Mouse (Mus musculus) heart, embryonic 11.5 days (tissue): Measurements from ENCODE around the gene Dicer1. TPM values are rescaled to one million over a fixed set of nuclear protein-coding genes. Genes with fewer than 3 reads are reported as not detected.

Experiments
- ATAC-seq: fragments of 200-750 bp; cut with Nextera tagmentation; replicated peaks from 2 replicates; pipeline ENCODE4 v1.8.0; 2017; ENCODE audit warnings: moderate library complexity; ENCODE audit not compliant: insufficient number of reproducible peaks, low FRiP score, low TSS enrichment
- H3K27ac ChIP-seq: fragments of 300-500 bp; sonication (generic); 2 replicates; pipeline ENCODE4 v1.5.1; 2014; ENCODE audit warnings: mild to moderate bottlenecking, low read depth, low read length
- H3K27me3 ChIP-seq: fragments of 300-500 bp; sonication (generic); 2 replicates; pipeline ENCODE4 v1.6.1; 2014; ENCODE audit warnings: mild to moderate bottlenecking, low read length, mixed read lengths; ENCODE audit not compliant: control insufficient read depth, insufficient read depth
- H3K36me3 ChIP-seq: fragments of 300-500 bp; sonication (generic); 2 replicates; pipeline ENCODE4 v1.6.1; 2014; ENCODE audit warnings: mild to moderate bottlenecking, low read length, moderate library complexity, mixed read lengths; ENCODE audit not compliant: control insufficient read depth, insufficient read depth
- H3K4me1 ChIP-seq: fragments of 300-500 bp; sonication (generic); 2 replicates; pipeline ENCODE4 v1.6.1; 2014; ENCODE audit warnings: low read length; ENCODE audit not compliant: control insufficient read depth, insufficient read depth
- H3K4me2 ChIP-seq: fragments of 300-500 bp; sonication (generic); 2 replicates; pipeline ENCODE4 v1.6.1; 2014; ENCODE audit warnings: mild to moderate bottlenecking, moderate library complexity
- H3K4me3 ChIP-seq: fragments of 300-500 bp; sonication (generic); 2 replicates; pipeline ENCODE4 v1.5.1; 2014; ENCODE audit warnings: low read depth, low read length
- H3K9ac ChIP-seq: fragments of 300-500 bp; sonication (generic); 2 replicates; pipeline ENCODE4 v1.6.1; 2014; ENCODE audit warnings: mild to moderate bottlenecking, low read depth, low read length, moderate library complexity
- H3K9me3 ChIP-seq: fragments of 300-500 bp; sonication (generic); replicated peaks from 2 replicates; pipeline ENCODE4 v1.6.1; 2016; ENCODE audit warnings: low read length; ENCODE audit not compliant: control insufficient read depth
- WGBS: fragments of 180-500 bp; shearing (Covaris S2); extraction: QIAGEN DNeasy Blood & Tissue Kit; methylation state at CpG from one replicate; pipeline ENCODE4 v1.1.7; 2014; ENCODE audit not compliant: insufficient replicate concordance; 5-methylcytosine and 5-hydroxymethylcytosine counted together
- polyA plus RNA-seq: library from polyadenylated mRNA; unstranded; fragments of >200 nt; fragmentation: Nextera tagmentation; extraction: Ambion mirVana; gene quantifications from 2 replicates; pipeline ENCODE4 v1.2.1, GENCODE M21; 2014

Gene Dicer1
- polyA plus RNA-seq, 1 experiment from 2014 or later = 28.8 TPM

GRCm38 (mm10) chr12:104678462-104678861 lies 73.3 kb downstream of the Dicer1 start:
- Histone ChIP-seq H3K9me3 (no peaks in the 10 kb centered on the region; the same call in 1 of the 2 replicates), H3K36me3 (no peaks in the 10 kb centered on the region), H3K4me2 (no peak overlapping the region), H3K9ac (no peak overlapping the region), H3K27ac (no peak overlapping the region), H3K4me1 (0 out of 2 replicates have a peak, but pooled peaks cover 2% of the 10 kb centered on the region), H3K4me3 (no peak overlapping the region), H3K27me3 (no peaks in the 10 kb centered on the region)
- WGBS = 72% methylated on average over 12 of the region's 14 CpGs
- no peak for ATAC-seq

- no peak overlapping the region for H3K4me2 ChIP-seq
- WGBS = 91% methylated on average over 9 of the region's 9 CpGs
- ATAC-seq = 0 out of 2 replicates have a peak, but pooled peaks have one; percentile 20
Observed at GRCm38 (mm10) chr12:104677371-104677924, 74.3 kb downstream of the Dicer1 start.

GRCm38 (mm10) chr12:104676535-104677370 lies 75.0 kb downstream of the Dicer1 start:
- Histone ChIP-seq H3K4me2 (no peak overlapping the region), H3K4me1 (peaks cover 3% of the 10 kb centered on the region; the same call in 1 of the 2 replicates), H3K9me3 (no peaks in the 10 kb centered on the region), H3K27ac (no peak overlapping the region), H3K27me3 (no peaks in the 10 kb centered on the region), H3K36me3 (no peaks in the 10 kb centered on the region), H3K9ac (no peak overlapping the region), H3K4me3 (no peak overlapping the region)
- 83% methylated on average over 13 of the region's 13 CpGs for WGBS
- 0 out of 2 replicates have a peak, but pooled peaks have one; percentile 28 for ATAC-seq

More at GRCm38 (mm10) chr12:104677371-104677924, 74.3 kb downstream of the Dicer1 start:
- H3K9ac ChIP-seq = no peak overlapping the region
- no peaks in the 10 kb centered on the region for H3K36me3 ChIP-seq
- 0 out of 2 replicates have a peak, but pooled peaks cover 2% of the 10 kb centered on the region for H3K4me1 ChIP-seq
- H3K9me3 ChIP-seq = no peaks in the 10 kb centered on the region
- H3K27me3 ChIP-seq = no peaks in the 10 kb centered on the region
- H3K4me3 ChIP-seq = no peak overlapping the region
- H3K27ac ChIP-seq = no peak overlapping the region

DNA sequence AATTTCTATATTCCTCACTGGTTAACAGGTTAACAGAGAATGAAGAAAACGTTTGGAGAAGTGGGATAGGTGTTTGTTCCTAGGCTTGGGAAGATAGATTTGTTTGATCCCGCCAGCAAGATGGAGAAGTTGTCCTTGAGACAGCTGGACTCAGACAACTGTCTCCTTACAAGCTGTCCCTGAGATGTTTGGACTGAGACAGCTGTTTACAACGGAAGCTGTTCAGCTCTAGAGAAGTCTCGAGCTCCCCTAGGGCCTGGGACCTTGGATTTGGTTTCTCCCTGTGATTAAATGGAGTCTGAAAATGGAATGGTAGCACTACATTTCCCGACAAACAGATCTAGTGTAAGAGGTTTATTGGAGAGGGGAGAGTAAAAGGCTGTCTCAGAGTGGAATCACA lies 78.8 kb downstream of the Dicer1 start:
- H3K4me3 ChIP-seq = no peak overlapping the region
- H3K4me1 ChIP-seq = peaks cover 5% of the 10 kb centered on the region; the same call in 1 of the 2 replicates
- no peak for ATAC-seq
- no peak overlapping the region for H3K9ac ChIP-seq
- H3K36me3 ChIP-seq = no peaks in the 10 kb centered on the region
- WGBS = 56% methylated on average over 5 of the region's 5 CpGs
- no peak overlapping the region for H3K4me2 ChIP-seq
- H3K9me3 ChIP-seq = no peaks in the 10 kb centered on the region
- no peaks in the 10 kb centered on the region for H3K27me3 ChIP-seq
- no peak overlapping the region for H3K27ac ChIP-seq

DNA sequence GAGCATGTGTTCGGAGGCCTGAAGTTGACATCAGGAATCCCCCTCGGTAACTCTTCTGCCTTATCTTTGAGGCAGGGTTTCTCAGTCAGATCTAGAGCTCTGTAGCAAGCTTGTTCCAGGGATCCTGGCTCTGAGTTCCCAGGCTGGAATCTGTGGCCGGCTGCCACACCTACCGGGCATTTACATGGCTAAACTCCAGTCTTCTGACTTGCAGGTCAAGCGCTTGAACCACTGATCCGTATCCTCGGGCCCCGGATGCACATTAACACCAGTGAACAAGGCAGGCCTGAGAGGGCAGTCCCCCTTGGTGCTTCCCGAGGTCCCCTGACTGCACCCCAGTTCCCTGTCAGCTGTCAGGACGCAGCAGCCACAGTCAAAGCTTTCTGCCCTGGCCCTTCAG lies 79.3 kb downstream of the Dicer1 start:
- Histone ChIP-seq H3K9me3 (no peaks in the 10 kb centered on the region), H3K36me3 (no peaks in the 10 kb centered on the region)
- whole genome bisulfite sequencing = 64% methylated on average over 10 of the region's 10 CpGs

GRCm38 (mm10) chr12:104667846-104668245 lies 83.9 kb downstream of the Dicer1 start:
- Histone ChIP-seq H3K4me2 (no peak overlapping the region), H3K36me3 (no peaks in the 10 kb centered on the region), H3K27me3 (no peaks in the 10 kb centered on the region), H3K9me3 (no peaks in the 10 kb centered on the region), H3K9ac (no peak overlapping the region), H3K4me3 (no peak overlapping the region), H3K27ac (no peak overlapping the region), H3K4me1 (peaks cover 5% of the 10 kb centered on the region; the same call in 1 of the 2 replicates)
- ATAC-seq = no peak
- 73% methylated on average over 7 of the region's 7 CpGs for WGBS

More for the DNA sequence above, 79.3 kb downstream of the Dicer1 start:
- no peak overlapping the region for H3K4me3 ChIP-seq
- H3K4me1 ChIP-seq = peaks cover 5% of the 10 kb centered on the region; the same call in 1 of the 2 replicates
- H3K27ac ChIP-seq = no peak overlapping the region
- no peak overlapping the region for H3K9ac ChIP-seq
- H3K4me2 ChIP-seq = no peak overlapping the region
- no peak for ATAC-seq
- H3K27me3 ChIP-seq = no peaks in the 10 kb centered on the region

DNA sequence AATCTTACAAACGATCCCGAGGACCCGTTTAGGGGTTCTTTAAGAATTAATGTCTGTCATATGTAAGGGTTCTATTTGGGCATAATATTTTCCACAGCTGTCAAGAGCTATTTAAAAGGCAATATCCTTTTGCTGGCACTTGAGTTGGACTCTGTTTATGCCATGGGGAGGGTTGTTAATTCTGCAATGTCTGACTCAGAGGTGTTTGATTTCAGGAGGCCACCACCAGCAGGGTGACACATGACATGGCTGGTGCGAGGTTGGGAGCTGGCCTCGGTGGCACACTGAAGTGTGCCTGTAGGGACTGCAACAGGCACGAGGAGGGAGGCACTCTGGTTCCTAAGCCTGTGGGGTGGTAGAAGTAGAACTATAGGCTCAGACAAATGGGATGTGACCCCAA lies 85.8 kb downstream of the Dicer1 start:
- 63% methylated on average over 6 of the region's 6 CpGs for WGBS
- Histone ChIP-seq H3K4me3 (no peak overlapping the region), H3K9me3 (no peaks in the 10 kb centered on the region), H3K36me3 (no peaks in the 10 kb centered on the region), H3K4me1 (no peaks in the 10 kb centered on the region), H3K27ac (no peak overlapping the region), H3K27me3 (no peaks in the 10 kb centered on the region), H3K9ac (no peak overlapping the region), H3K4me2 (no peak overlapping the region)
- no peak for ATAC-seq

- H3K4me1 ChIP-seq = no peaks in the 10 kb centered on the region
- no peak for ATAC-seq
- H3K4me3 ChIP-seq = no peak overlapping the region
- no peaks in the 10 kb centered on the region for H3K36me3 ChIP-seq
- H3K9me3 ChIP-seq = no peaks in the 10 kb centered on the region
- H3K27ac ChIP-seq = no peak overlapping the region
- H3K27me3 ChIP-seq = no peaks in the 10 kb centered on the region
- H3K9ac ChIP-seq = no peak overlapping the region
- WGBS = 83% methylated on average over 9 of the region's 9 CpGs
- no peak overlapping the region for H3K4me2 ChIP-seq
Observed at GRCm38 (mm10) chr12:104665521-104665920, 86.2 kb downstream of the Dicer1 start.
